Mouse (Mus musculus) T-helper 17 cell (primary cell): ENCODE results near the gene Trf.

Experiments
- in situ Hi-C, 2 experiments: fragments of 300-600 bp; cut with MboI, MseI; formaldehyde crosslinking; loops; 1 replicate in 1 of 2; 2 replicates in 1 of 2; pipeline ENCODE4 v1.15.1; 2025; ENCODE audit warnings: high pct_unique_total_duplicates in 2 of 2

Gene Trf

DNA sequence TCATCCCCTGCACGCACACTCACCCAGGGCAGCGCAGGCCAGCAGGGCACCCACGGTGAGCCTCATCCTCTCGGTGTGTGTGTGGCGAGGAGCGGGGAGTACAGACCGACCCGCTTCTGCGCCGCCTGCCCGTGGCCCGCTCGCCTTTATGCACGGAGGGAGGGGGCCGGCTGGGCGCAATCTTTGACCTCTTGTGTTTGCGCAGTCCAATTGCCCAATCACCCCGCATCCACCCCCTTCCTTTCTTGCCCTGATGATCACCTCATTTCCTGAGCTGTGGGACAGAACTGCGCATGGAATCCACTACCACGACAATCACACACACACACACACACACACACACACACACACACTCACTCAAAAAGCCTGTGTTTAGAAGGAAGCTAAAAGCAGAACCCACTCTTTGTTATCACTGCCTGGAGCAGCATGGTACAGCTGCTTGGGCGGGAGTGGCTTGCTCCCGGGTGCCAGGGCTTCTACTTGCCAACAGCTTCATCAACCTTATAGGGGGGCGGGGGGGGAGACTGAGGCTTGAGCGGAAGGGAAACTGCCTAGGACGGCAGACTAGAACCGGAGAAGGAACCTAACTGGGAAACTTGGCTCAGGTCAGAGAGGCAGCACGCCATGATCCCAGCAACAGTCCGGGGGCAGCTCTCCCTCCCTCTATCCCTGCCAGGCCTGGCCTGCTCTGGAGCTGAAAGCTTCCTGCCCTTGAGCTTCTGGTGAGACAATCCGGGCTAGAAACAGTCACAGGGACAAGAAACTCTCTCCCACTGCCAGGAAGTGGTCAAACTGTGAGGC, at the start of gene Trf, which contains the start of gene Gm20425:
Gene Trf, minus strand, starts transcription at position 294 of the 801 bp plus-strand sequence.
Gene Gm20425, minus strand, starts transcription at position 157 of the 801 bp plus-strand sequence.
- in situ Hi-C loops = no loop called here

DNA sequence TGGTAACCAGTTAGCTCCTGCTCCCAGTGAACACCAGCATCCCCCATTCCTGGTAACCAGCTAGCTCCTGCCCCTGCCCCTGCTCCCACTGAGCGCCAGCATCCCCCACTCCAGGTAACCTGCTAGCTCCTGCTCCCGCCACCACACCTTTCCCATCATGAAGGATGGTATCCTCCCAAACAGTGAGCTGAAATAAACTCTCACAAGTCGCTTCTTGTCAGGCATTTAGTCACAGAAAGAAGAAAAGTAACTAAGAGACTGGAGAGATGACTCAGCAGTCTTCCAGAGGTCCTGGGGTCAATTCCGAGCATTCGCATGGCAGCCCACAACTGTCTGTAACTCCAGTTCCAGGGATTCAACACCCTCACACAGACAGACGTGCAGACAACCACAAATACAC, 46.6 kb upstream of the Trf start:
- in situ Hi-C loops = loop anchor here in 1 of 2 experiments (25.0 kb wide), 1 partner anchor 190 kb away; no protein-coding TSS in a partner anchor

DNA sequence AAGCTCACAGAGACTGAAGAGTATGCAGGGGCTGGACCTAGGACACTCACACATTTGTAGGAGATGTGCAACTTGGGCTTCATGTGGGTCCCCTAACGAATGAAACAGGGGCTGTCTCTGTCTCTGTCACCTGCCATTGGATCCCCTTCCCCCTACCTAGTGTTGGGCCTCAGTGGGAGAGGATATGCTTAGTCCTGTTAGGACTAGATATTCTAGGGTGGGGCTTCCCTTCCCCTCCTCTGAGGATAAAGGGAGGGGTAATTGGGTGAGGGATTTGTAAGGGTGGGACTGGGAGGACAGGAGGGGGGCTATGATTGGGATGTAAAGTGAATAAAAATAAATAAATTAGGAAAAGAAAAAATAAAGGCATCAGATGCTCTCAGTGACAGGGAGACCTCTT, 45.4 kb upstream of the Trf start:
- in situ Hi-C loops = loop anchor here in 1 of 2 experiments (25.0 kb wide), 1 partner anchor 188 kb away; no protein-coding TSS in a partner anchor

DNA sequence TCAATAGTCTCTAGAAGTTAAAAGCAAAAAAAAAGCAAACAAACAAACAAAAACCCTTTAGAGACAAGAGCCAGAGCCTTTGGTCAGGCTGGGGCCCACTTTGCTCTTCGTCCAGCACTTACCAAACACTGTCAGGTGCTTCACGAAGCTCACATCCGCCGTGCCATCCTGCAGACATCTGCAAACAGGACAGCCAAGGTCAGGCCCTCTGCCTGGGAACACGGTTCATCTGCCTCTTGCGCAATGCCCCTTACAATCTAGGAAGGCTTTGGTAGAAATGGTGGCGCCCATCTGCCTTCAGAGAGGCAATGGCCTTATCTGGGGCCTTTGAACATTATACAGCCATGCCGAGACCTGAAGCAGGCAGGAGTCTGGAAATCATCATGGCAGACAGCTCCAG, 44.6 kb upstream of the Trf start:
- in situ Hi-C loops = loop anchor here in 1 of 2 experiments (25.0 kb wide), 1 partner anchor 188 kb away; no protein-coding TSS in a partner anchor

DNA sequence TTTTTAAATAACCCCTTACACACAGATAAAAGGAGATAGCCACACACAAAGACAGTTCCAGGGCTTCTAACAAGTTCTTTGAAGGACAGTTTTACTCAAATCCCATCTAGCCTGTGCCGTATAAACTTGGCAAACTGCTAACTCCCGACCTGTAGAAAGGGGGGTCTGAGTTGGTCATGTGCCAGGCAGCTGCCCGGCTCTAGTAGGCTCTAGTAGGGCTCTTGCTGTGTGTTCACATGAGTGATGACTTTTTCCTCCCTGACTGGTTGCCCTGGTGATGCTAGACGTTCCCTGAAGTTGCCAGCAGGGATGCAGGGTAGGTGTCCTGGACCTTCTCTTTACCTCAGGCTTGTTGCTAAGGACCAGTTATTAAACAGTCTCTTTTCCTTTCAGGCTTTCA, 40.9 kb upstream of the Trf start:
- in situ Hi-C loops = no loop called here

DNA sequence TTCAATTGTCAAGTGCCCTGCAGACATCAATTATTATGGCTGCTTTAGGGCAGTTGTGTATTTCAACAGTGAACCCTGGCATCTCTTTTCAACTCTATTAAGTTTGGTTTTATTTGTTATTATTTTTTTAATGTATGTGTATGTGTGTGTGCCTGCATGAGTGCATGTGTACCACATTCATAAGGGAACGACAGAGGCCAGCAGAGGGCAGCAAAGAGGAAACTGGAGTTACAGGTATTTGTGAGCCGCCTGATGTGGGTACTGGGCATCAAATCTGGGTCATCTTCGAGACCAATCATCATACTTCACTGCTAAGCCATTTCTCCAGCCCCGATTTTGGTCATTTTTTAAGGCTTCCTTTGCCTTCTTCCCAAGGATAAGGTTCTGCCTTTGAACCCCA, 35.5 kb upstream of the Trf start:
- in situ Hi-C loops = no loop called here

DNA sequence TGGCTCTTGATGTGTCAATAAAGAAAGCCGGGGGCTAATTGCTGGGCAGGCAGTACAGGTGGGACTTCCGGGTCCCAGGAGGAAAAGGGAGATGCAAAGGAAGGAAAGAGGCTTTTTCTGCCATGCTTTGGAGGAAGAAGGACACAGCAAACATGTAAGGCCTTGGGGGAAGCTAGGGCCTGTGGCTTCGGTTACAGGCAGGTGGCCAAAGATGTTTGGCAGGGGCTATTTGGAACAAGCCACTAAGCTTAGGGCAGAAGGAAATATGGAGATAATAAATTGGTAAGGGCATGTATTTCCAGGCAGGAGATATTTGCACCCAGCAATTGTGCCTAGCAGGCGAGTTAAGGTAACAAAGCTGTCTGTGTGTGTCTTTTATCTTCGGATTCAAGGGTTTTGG, 22.7 kb upstream of the Trf start:
- in situ Hi-C loops = no loop called here

DNA sequence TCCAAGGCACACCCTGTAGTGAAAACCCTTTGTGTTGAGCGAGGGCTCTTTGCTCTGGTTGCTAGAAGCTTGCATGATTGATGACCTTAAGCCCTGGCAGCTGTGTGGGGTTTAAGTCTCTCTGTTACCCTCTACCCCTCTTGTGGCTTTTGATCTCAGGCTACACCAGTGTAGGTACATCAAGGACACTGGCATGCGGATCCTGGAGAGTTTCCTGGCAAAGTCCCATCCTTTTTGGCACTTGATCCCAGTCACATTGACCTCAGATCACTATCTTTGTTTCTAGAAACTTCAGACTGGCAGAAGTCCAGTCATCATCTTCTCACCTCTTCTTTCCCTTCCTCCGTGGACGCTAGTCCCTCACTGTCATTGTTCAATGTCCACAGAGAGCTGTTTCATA, 18.4 kb upstream of the Trf start:
- in situ Hi-C loops = no loop called here

DNA sequence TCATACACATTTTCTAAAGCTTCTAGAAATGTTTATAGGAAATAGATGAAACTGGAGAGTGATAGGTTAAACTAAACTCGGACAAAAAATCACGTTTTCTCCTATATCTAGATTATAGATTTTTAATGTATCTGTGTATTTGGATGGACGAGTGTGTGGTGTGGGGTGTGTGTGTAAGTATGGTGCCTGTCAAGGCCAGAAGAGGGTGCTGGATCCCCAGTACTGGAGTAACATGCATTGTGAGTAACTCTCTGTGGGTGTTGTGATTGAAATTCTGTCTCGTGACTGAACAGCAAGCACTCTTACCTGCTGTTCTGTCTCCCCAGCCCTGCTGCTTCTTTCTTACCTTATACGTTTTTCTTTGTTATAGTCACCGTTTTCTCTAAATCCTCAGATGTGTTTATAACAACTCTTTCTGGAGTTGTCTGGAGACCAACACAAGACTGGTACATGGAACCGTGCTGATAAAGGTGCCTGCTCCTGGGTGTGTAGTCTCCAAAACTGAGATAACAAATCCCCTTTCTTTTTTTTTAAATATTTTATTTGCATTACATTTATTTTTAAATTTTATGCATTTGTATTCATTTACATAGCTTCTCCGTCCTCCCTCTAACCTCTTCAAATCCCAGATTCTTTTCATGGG, 16.4 kb upstream of the Trf start:
- in situ Hi-C loops = no loop called here

DNA sequence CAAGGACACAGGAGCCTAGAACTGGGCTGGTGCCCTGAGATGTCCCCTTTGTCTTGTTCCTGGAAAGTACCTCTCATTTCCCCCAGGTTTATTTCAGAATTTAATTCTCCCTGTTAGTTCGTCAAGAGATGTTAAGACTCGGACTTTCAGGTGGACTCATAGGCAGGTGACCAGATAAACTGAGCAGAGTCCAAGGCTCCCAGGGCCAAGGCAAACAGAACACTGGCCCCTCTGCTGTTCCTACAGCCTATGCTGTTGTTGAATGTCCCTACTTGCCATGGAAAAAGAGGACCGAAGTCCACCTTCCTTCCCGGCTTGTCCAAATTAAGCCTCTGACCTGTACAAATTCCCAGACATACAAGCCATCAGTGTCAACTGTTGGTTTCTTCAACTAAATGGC, 13.4 kb upstream of the Trf start:
- in situ Hi-C loops = no loop called here

DNA sequence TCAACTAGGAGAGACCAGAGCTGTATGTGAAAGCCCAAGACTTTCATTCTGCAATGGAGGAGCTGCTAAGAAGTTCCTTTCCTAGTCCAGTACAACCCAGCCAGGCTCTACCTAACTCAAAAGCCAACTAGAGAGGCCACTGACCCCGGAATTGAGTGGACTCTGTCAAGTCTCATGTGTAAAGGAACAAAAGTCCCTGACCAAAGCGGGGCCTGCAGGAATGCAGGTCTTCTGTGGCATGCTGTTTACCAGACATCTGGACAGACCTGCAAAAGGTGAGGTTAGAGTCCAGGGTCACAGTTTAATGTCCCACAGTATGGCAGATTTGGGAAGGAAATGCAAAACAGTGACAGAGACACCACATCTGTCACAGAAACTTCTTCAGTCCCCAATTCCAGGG, 11.0 kb upstream of the Trf start:
- in situ Hi-C loops = no loop called here

DNA sequence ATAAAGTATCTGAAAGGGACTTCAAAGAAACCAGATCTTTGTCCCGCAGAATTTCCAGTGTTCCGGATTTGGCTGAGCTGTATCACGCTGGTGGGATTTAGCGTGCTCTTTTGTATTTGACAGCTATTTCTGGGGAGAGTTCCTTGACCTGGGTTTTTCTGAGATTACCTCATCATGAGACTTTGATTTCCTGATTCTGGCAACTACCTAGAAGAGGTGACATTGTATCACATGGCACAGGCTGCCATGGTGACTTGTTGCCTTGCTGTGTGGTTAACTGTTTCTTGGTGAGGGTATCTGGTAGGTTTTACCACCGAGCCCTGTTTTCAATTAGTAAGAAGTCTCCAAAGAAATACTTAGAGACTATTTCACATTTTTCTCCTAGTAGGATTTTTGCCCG, 9.2 kb upstream of the Trf start:
- in situ Hi-C loops = no loop called here

DNA sequence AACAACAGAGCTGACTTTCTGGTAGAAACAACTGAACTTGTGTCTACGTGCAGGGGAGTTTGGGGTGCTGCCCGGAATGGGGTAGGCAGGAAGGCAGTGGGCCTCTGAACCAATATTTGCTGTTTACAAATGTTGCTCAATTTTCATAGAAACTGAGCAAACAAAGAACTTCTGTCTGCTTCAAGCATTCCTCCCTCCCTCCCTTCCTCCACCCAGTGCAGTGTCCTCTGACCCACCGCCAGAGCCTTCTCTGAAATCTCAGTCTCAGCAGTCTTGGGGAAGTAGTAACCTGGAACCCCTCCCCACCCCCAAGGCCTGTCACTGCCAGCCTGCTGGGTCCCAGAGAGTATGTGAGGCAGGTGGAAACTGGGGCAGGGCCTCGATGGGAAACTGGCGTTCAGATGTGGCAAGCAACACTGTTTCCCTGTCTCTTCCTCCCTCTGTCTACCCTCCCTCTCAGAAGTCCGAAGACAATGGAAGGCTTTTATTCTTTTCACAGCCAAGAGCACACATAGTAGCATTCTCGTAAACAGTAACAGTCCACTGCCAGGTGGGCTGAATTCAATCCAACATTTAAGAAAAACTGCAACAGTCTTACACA, 4.4 kb upstream of the Trf start:
- in situ Hi-C loops = no loop called here

DNA sequence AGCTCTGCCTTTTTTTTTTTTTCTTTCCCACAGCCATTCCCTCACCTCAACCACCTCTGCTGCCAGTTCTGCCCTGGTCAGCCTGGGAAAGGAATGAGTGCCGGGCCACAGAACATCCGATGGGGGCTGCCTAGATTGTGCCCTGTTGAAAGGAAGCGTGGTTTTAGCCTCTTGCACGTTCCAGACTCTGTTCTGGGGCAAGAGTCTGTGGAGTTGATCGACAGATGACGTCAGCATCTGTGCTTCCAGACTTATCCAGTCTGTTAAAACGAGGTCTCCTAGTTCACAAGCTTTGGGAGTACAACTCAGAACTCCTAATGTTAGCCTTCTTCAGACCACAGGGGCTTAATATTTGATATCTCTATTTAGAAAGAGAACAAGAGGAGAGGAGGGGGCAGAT, 3.8 kb upstream of the Trf start:
- in situ Hi-C loops = no loop called here

DNA sequence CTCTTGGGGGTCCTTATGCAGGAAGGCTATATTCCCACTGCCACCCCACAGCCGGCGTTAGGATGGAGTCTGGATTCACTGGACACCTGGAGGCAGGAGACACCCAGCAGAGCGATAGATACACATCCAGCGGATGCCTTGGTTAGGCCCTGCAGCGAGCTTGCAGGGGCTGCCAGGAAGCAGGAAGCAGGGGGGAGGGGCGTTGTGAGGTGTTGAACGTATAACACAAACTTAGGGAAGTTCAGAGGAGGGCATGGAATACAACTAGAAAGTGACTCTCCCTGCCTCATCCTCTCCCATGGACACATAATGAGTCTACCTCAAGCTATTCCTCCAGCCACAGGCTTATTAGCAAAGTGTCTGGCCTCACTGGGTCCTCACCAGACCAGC, 2.8 kb upstream of the Trf start:
- in situ Hi-C loops = no loop called here

DNA sequence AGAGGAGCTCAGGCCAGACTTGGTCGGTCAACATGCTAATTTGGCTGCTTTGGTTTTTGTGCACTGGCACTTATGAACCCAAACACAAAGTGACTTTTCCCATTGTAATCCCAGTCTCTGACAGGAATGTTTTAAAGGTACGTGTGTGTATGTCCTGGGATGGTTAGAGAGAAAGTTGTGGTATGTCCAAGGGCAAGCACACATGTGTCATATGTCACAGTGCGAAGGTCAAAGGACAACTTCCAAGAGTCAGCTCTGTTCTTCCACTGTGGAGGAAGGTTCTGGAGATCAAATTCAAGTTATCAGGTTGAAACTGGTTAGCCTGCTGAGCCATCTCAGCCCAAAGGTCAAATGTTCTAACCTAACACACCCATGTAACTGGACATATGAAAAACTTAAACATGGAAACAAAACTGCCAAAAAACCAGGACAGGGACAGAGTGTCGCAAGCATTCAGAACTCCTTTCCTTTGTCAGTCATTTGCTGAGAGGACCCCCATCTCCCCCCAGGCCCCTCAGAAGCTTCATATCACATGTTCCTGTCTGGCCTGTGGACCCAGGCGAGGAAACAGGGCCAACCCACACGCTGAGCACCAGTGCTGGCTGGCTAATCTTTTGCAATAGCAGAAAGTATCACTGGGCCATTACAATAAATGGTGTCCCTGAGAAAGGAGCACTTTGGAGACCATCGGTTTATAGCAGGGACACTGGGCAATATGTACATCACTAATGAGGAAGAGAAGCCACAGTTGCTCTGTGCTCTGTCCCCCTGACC, 2.2 kb upstream of the Trf start:
- in situ Hi-C loops = no loop called here

DNA sequence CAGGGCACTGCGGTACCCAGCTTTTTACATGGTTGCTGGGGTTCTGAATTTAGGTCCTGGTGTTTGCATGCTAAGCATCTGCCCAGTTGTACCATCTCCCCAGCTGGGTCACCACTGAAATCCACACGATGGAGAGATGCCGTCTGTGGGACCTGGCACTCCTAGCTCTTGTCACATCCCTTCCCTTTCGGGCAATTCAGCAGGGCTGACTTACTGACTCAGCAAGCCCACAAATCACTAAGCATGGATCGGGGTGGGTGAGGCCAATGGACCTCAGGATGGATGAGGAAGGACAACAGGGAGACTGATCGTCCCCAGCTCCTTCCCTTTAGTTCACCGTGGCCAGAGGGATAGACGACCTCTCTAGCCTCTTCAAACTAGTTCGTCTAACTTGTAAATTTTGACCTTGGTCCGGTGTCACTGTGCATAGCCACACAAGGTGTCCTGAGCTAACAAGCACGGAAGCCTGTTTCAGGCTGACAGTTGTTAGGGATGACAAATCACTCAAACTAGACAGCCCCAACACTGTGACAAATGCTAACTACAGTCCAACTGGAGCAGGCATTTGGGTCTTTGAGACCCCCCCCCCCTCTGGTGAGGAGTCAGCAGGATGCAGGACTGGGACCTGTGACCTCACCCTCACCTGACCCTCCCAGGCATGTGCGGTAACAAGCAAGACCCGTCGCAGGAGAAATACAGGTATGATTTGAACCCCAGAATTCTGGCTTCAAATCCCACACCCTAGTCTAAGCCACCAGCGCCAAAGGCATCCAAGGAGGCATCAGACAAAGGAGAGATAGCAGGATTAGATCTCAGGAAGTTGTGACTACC, 992 bp downstream of the Trf start:
- in situ Hi-C loops = loop anchor here in 1 of 2 experiments (5.0 kb wide), 1 partner anchor 73 kb away; no protein-coding TSS in a partner anchor

DNA sequence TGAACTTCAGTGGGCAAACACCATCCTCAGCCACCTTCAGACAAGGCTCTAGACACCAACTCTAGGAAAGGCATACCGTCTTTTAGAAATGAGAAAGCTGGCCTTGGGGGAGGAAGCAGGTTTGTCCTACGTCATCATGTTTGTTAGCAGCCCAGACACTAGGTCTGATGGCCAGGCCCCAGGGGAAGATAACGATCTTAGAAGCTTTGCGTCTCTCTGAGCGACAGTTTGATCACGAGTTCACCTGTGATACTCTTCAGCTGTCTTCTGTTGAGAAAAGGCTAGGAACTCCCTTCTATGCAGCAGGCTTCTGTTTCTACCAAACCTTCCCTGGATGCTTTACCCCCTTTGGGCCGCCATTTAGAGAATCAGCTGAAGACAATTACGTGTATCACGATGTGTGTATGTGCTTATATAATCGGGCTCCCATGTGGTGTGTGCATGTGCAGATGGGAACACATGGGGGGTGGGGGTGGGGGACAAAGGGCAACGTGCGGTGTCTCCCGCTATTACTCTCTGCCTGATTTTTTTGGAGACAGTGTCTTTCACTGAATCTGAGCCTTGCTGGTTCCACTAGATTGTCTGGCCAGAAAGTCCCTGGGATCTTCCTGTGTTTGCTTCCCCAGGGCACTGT, 1.8 kb downstream of the Trf start:
- in situ Hi-C loops = loop anchor here in 1 of 2 experiments (5.0 kb wide), 1 partner anchor 74 kb away; no protein-coding TSS in a partner anchor

DNA sequence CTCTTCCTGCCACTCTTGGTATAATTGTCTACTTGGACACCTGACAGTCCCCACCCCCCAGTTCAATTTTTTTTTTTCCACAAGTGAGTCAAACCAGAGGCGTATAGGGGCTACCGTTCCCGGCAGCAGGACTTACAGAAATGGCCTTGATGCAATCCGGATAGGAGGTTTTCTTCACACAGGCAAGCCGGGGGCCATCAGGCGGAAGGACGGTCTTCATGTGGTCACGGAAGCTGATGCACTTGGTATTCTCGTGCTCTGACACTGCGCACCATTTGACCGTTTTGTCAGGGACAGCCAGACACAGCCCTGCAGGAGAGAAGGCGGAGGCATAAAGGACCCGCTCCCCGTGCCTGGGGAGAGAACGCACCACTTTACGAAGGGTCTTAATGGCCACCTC, 2.5 kb downstream of the Trf start:
- in situ Hi-C loops = loop anchor here in 1 of 2 experiments (5.0 kb wide), 1 partner anchor 75 kb away; no protein-coding TSS in a partner anchor

DNA sequence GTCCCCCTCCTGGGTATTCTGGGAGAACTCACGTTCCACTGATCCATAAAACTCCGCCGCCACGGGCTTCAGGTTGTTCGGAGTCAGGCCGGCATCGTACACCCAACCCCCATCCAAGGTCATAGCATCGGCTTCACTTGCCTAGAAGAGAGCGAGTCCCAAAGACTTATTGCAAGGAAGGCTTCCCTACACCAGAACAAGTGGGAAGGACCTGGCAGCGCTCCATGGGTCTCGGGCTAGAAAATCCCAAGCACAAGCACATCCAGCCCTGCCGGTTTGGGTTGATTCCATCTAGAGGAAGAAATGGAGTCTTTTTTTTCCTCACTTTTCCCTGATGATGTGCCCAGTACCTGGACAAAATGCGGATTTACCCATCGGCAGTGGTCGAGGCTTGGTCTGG, 3.4 kb downstream of the Trf start:
- in situ Hi-C loops = loop anchor here in 1 of 2 experiments (5.0 kb wide), 1 partner anchor 75 kb away; no protein-coding TSS in a partner anchor
